Mouse (Mus musculus) thymus, postnatal 36 days (tissue): ENCODE results near the gene Apbb1ip.

Experiments
- DNase-seq, 2 experiments: peaks; one replicate each; pipeline ENCODE4 v3.0.0; 2022; ENCODE audit warnings: mixed read lengths in 2 of 2

The Apbb1ip gene

DNA sequence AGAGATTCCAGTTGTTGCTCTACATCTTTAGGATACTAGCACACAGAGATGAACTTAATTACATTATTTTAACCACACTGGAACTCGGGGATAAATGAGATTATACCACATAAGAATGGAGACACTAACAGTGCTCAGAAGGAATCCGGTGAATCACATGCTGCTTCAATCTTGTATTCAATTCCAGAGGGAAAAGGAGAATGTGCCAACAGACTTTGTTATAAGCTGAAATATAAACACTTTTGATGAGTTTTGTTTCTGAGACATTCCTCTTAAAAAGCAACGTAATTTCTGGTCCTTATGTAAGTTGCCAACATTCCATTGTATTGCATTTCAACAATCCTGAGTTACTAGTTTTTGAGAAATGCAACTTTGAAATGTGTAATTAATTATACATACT is 1.8 kb downstream of the Apbb1ip start:
- DNase-seq: no peak

DNA sequence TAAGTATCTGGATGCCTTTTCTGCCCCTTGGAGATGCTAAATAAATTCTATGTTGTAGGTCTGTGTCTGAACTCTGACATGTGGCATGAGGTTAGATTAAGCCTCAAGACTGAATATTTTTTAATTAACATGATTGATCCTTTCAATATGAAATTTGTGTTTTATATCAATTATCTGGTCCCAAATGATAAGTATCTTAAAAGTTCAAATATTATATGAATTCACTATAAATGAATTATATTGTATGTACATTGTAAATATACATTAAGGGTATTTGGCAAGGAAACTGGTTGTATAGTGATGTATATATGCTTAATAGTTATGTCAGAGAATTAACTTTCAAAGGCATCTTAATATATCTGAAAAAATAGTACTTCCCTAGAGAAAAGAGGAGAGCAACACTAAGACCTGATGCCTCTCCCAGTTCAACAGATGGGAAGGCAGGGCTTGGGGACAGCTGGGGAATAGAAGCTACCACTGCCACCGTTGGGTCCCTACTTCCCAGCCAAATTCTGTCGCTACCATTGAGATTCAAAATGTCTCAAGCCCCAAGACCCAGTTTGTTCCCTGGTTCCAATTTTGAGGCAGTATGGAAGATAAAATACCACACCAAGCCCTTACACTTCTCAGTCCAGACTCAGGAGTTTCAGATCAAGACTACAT is 2.8 kb downstream of the Apbb1ip start:
- DNase-seq: peak in 1 of 2 experiments; percentile 23

DNA sequence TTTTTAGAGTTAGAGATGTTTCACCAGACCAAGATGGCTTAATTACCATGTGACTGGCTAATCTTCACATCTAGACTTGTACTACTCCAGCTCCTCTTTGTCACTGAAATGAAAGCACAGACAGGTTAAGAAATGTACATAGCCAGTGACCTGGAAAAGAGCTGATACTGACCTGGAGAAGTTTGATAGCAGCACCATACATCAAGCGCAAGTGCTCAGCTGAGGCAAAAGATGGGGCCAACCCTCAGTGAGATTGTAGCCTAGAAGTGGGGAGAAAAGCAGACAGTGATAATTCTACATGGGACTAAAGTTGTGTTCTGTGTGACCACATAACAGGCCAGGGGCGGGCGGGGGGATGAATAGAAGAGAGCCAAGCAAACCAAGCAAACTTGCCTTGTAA is 3.9 kb downstream of the Apbb1ip start:
- DNase-seq: no peak

DNA sequence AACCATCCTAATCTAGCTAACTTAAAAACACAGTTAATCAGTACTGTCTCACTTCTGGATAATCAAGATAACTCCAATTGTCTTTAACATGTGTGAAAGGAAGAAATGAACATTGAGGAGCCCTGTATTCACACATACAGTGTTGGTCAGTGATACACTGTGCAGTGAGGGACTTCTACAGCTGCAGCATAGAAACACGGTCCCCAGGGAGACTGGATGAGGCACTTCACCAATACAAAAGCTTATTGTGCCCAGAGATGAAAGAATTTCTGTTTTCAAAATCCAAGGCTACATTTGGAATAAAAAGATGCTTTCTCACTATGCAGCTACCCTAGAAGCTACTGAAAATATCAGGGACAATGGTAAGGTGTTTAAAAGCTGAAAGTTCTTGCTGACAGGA is 7.0 kb downstream of the Apbb1ip start:
- DNase-seq: no peak

DNA sequence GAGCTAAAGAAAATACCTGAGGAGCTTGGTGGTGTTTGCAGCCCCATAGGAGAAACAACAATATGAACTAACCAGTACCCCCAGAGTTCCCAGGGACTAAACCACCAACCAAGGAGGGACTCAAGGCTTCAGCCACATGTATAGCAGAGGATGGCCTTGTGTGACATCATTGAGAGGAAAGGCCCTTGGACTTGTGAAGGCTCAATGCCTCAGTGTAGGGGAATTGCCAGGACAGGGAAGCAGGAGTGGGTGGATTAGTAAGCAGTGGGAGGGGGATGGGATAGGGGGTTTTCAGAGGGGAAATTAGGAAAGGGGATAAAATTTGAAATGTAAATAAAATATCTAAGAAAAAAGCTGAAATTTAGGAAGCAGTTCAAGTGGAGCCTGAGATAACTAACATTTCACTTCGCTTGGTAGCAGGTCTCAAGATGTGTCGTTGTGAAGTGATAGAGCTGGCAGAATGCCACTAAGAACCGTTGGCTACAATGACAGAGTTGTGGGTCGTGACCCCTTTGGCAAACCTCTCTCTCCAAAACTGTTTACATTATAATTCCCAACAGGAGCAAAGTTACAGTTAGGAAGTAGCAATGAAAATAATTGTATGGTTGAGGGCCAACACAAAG is 7.6 kb downstream of the Apbb1ip start:
- DNase-seq: no peak

DNA sequence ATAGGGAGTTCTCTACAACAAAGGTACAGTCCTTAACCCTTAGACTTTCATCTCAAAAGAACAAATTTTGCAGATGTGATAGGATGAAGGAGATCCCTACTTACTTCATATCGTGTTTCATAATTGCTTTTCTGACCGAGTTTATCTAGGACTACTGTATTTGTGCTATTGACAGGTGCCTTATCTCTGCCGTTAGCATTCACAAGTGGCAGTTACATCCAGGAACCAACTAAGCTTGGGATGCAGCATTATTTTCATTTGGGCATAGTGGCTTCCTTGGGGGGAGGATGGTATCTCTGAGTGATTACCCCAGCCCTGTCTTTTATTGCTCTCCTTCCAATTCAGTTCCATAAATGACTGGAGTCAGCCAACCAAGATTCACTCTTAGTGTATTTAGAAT is 8.2 kb downstream of the Apbb1ip start:
- no peak for DNase-seq

DNA sequence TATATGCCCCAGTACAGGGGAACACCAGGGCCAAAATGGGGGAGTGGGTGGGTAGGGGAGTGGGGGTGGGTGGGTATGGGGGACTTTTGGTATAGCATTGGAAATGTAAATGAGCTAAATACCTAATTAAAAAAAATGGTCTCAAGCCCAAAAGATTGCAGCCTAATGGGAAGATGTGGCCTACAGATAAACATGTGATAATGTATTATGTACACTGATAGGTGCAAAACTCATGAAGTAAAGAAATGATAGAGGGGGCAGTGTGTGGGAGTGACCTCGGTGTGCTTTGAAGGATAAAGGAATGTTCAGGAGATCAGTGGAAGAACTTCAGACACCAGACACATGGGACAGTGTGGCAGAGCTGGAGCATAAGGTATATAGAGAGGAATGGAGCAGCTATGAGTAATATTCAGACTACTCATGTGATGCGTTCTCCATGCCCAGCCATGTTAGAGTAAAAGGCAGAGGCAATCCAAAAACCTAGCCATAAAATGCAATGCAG is 9.3 kb downstream of the Apbb1ip start:
- no peak for DNase-seq

DNA sequence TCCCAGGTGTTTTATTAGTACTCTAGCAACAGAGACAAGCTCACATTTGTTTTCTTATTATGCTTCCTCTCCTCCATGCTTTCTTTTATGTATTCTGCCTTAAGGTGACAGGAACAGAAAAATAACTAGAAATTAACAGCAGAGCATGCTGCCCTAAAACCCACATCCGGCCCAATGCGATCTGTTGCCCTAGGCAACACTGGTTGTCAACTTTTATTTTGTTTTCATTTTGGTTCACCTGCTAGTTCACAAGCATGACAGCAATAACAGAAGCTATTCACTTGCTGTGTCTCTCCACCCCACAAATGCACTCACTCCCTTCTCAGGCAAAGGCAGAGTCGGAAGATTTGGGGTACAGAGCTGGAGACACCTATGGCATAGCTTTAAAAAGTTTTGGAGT is 10.3 kb downstream of the Apbb1ip start:
- peak; percentile 71 to 82 for DNase-seq

DNA sequence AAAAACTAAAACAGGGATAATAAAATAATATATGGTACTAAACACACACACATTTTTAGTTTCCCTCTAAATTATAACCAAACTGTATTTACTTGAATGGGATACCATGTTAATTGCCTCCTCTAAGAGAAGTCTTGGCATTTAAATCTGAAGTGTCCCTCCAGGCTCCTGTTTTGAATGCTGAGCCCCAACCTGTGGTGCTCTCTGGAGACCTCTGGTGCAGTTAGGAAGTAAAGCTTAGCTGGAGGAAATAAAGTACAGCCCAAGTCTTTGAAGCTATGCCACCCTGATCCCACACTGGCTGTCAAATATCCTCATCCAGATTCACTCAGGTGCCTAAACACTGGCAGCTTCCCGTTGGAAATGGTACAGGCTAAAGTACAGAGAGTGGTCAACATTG is 10.9 kb downstream of the Apbb1ip start:
- DNase-seq: peak in 1 of 2 experiments; percentile 37

DNA sequence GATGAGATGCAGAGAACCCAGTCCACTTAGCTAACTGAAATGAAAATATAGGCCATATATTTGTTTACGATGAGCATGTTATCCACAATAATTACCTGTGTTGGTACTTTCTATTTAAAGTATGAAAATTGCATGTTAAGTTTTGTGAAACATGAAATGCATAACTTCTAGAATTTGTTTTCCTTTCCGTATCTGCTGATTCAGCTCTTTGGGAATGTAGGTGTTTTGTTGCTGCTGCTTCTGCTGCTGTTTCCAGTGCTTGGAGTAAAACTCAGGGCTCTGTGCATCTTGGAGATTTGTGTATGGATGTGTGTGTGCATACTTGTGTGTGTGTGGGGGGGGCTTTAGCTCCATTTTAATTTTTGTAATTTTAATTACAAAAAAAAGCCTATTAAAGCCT is 14.8 kb downstream of the Apbb1ip start:
- no peak for DNase-seq

DNA sequence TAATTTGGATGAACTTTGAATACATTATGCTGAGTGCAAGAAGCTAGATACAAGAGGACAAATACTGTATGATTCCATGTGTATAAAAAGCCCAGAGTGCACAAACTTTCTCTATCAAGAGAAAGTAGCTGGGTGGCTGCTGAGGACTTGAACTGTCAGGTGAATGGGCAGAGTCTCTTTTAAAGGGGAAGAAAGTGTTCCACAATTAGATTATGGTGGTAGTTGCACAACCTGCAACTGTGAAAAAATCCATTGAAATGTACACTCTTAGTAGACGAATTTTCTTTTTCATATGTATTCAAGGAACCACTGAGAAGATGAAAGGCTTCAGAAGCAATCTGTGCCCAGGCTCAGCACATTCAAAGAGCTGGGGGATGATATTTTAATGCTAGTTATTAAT is 15.7 kb downstream of the Apbb1ip start:
- no peak for DNase-seq

DNA sequence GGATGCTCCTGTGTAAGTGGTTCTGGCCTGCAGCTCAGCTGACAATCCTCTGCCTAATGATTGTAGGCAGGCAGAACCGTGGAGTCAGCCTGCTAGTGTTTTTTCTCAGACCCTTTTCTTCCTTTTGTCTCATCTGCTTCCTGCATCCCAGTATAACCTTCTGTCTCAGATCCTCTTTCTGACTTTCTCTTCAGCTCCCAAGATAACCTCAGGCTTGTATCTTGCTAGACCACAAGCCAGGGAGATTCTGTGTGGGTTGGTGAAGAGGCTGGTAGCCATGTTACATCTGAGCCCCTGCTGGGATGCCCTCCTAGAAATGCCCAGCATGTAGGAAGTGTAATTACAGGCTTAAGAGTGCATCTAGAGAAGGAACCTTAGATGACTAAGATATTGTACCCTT is 16.5 kb downstream of the Apbb1ip start:
- no peak for DNase-seq

DNA sequence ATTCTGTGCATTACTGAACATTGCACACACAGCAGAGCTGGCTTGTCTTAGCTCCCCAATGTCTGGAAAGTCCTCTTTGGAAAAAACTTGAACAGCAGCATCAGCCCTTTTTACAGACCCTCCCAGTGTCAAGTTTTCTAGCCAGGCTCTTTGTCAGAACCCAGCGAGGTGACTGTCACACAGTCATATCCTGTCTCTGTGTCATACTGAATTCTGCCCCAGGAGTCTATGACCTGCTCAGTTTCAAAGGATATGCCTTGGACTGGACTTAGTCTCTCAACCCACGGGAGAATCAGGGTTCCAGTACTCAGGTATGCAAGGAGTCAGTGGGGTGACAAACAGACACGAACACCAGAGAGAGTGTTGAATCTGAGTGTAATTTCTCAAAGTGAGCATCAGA is 21.2 kb downstream of the Apbb1ip start:
- DNase-seq: no peak

DNA sequence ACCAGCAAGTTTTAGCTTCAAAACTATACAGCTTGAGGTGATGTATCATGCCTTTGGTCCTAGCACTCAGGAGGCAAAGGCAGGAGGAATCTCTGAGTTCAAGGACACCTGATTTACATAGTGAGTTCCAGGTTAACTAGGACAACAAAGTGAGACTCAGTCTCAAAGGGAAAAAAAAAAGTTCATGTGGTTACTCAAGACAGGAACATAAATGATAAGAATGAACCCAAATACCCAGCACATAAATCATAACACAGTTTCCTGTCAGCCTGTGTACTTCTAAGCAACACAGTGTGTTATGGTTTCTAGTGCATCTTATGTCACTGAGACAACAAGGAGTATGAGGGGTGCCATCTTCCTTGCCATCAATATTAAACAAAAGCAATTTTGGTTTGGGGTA is 22.6 kb downstream of the Apbb1ip start:
- DNase-seq: no peak

DNA sequence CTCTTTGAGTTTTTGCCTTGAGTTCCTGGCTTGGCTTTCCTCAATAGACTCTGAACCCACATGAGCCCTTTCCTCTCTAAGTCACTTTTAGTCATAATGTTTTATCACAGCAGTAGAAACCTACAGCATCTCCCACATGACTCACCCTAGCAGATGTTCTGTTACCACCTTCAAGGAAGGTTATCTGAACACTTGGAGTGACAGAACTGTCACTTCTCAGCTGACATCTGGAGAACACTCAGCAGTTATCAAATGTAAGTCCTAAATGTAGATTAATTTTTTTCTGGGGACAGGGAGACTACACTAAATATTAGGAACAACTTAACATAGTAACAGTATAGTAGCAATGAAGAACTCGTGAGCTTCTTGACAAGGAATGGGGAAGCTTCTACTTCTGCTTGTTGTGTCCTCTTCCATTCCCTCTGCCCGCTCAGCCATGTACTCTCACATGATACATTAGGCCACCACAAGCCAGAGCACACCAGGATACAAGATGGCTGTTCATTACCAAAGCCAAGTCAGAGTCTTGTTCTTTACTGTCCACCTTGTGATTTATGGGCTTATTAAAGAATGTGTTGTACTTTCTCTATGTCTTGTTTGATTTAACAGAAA is 25.6 kb downstream of the Apbb1ip start:
- no peak for DNase-seq

DNA sequence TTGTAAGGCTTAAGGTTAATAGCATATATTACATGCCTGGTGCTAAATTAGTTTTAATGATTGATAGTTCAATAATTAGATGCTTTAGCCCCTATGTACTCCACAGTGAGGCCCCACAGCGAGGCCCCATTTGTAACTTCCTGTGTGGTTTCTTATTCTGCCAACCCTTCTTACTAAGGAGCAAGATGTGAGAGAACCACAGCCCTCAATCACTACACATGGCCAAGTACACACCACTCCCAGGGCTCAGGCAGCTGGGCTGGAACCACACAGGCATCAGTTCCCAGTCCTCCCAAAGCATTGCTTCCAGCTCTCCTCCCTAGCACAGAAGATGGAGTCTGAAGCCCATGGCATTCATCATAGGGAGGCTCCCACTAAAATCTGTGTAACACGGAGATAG is 31.7 kb downstream of the Apbb1ip start:
- DNase-seq: peak; percentile 56 to 67

DNA sequence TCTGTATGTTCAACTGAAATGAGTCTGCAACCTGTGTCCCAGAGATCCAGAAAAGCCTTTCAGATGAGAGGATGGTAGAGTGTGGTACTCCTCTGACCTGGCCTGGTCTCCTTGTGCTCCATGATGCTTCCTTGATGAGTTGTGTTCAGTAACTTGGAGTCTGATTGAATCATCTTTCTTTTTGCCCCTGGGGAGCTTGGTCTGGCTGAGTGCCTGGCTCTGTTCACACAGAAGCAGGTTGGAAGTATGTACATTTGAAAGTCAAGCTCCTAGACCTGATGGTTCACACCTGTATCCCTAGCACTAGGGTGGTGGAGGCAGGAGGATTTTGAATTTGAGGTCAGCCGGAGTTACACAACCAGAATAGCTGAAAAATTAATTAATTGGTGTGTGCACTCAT is 32.7 kb downstream of the Apbb1ip start:
- peak in 1 of 2 experiments; percentile 9 for DNase-seq

DNA sequence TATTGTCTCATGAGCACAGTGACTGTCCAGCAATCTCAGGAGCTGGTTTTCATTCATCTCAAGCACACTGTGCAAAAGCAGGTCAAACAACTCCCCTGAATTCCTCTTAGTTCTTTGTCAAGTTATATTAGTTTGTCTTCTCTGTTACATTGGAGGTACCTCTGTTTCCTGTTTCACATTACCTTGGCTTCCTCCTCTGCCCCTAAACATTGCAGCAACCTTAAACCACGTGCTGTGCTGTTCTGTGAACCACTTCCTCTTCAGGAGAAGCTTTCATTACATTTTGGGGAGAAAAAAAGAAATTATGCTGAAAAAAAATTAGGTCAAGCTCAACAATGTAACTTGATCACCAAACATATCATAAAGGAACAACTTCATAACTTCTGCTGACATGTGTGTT is 33.4 kb downstream of the Apbb1ip start:
- DNase-seq: peak; percentile 44 to 65

DNA sequence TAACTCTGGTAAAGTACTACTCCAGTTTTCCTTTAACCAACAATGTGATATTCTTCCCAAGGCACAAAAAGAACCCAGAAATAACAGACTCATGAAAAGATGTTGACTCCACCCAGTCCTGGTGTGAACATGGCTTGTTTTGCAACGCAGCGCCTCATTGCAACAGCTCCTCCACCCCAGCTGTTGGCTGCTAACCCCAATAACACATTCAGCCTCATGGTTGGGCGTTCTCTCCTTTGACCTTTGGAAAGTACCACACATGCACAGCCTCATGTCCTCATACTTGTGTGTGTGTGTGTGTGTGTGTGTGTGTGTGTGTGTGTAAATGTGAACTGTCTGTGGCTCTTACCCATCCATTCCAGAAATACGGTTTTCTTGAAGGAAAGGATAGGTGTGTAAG is 37.0 kb downstream of the Apbb1ip start:
- peak; percentile 5 to 27 for DNase-seq

DNA sequence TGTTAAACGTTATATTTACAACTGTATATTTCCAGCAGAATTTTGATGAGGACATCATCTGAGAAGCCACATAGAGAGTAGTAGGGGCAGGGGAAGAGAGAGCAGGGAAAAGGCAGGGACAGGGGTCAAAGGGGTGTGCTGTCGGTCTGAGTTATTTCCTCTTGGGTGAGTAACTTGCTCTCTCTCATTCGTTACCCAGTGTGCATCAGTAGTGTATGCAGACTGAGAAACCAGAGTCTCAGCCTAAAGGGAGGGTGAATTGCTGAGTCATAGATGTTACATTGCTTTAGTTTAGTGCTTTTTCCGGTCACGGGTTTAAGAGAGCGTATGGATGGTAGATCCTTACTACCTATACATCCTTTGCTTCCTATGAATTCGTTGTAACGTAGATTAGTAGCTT is 37.6 kb downstream of the Apbb1ip start:
- DNase-seq: no peak

DNA sequence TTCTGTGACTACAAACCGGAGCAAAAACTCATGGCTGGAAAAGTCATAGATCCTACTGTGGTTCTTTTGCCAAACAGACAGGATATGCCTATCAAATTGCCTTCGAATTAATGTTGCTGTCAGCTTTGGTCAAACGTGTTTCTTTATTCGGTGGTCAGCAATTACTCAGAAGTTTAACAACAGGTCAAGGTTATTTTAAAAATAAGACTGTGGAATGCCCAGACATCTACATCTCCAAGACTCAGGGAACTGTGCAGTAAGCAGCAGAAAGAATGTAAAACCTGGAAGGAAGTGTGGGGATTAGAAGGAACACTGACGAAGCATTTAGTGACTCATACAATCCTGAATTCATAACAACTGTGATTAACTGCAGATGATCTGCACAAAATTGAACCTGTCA is 40.0 kb downstream of the Apbb1ip start:
- DNase-seq: no peak

DNA sequence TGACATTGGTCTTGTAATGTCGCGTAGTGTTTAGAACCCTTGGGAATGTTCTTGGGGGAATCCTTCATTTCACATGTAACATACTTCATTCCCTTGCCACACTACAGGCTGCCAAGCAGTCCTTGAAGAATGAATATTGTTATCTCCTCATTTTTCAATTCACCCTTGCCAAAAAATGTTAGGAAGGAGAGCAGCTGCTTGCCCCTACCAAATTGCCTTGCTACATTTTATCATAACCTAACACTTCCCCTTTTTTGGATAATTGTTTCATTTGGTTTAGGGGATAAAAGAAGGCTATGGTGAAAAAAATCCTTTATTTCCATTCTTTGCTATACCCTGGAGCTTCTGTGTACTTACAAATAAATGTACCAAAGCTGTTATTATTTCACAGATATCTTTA is 41.8 kb downstream of the Apbb1ip start:
- no peak for DNase-seq

DNA sequence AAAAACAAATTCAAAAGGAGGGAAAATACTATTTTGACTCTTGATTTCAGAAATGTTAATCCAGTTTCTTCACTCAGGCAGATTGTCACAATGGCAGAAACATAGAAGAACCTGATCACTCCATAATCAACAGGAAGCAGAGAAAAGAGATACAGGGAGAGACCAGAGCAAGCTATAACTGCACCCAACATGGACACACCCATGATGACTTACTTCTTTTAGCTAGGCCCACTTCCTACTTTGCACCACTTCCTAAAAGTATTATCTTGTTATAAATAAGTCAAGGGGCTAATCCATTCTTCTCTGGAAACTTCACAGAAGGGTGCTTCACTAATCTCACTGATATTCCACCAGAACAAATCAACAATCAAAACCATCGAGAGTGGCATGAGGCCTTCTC is 42.3 kb downstream of the Apbb1ip start:
- DNase-seq: no peak

DNA sequence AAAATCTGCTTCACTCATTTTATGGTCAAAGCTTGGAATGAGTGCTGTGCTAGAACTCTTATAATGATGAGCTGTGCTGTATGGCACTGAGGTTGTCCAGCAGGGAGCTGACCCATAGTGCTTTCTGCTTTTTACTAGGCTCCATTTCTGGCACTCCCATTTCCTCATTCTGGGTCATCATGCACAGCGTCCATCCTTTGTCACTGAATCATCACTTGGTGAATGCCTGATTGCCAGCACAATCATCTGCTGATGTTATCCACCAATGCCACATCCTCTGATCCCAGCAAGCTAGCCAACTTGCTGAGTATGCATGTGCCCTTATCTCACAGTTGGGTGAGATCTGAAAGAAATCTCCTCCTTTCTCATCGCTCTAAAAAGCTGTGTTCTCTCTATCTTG is 48.4 kb downstream of the Apbb1ip start:
- DNase-seq: no peak
